Mouse (Mus musculus): ENCODE results near the gene Ifitm5. TPM values are rescaled to one million over a fixed set of nuclear protein-coding genes. Genes with fewer than 3 reads are reported as not detected.

The Ifitm5 gene
- polyA plus RNA-seq (2012; ENCODE audit: insufficient read depth, insufficient read length, missing spikeins), result 1.8 and 1.9 TPM in 2 replicates

GRCm38 (mm10) chr7:140949824-140950530 is at the start of gene Ifitm5:
Gene Ifitm5 (minus strand): TSS chr7:140950291.
- H3K27ac ChIP-seq (ENCODE audit: insufficient read depth, low read depth, low read length), result no peak within 1 kb of the TSS
- no peak for TF ChIP-seq CTCF (IDR thresholded peaks at IDR 0.05; ENCODE audit: low read depth, low read length)
- no peak for TF ChIP-seq POLR2A (IDR thresholded peaks at IDR 0.05; ENCODE audit: borderline replicate concordance, low read depth, low read length)
- no peak within 1 kb of the TSS for H3K4me3 ChIP-seq (ENCODE audit: insufficient read depth, low read length)
- H3K4me1 ChIP-seq (ENCODE audit: control insufficient read depth, insufficient read depth, low read length), result peaks cover 50% of the 10 kb centered on the region

GRCm38 (mm10) chr7:140998853-140999700 is 49.0 kb upstream of the Ifitm5 start:
- TF ChIP-seq CTCF (IDR thresholded peaks at IDR 0.05; ENCODE audit: low read depth, low read length) (no peak), POLR2A (IDR thresholded peaks at IDR 0.05; ENCODE audit: borderline replicate concordance, low read depth, low read length) (no peak)
- Histone ChIP-seq H3K4me1 (ENCODE audit: control insufficient read depth, insufficient read depth, low read length) (peaks cover 25% of the 10 kb centered on the region), H3K27ac (ENCODE audit: insufficient read depth, low read depth, low read length) (peak overlapping the region; percentile 80), H3K4me3 (ENCODE audit: insufficient read depth, low read length) (peak overlapping the region; percentile 39)

GRCm38 (mm10) chr7:140997817-140998216 is 47.7 kb upstream of the Ifitm5 start:
- TF ChIP-seq CTCF (IDR thresholded peaks at IDR 0.05; ENCODE audit: low read depth, low read length), result no peak
- no peak for TF ChIP-seq POLR2A (IDR thresholded peaks at IDR 0.05; ENCODE audit: borderline replicate concordance, low read depth, low read length)
- peak overlapping the region; percentile 68 for H3K27ac ChIP-seq (ENCODE audit: insufficient read depth, low read depth, low read length)
- H3K4me1 ChIP-seq (ENCODE audit: control insufficient read depth, insufficient read depth, low read length), result peaks cover 25% of the 10 kb centered on the region
- H3K4me3 ChIP-seq (ENCODE audit: insufficient read depth, low read length), result no peak overlapping the region

- no peak for TF ChIP-seq POLR2A (IDR thresholded peaks at IDR 0.05; ENCODE audit: borderline replicate concordance, low read depth, low read length)
- TF ChIP-seq CTCF (IDR thresholded peaks at IDR 0.05; ENCODE audit: low read depth, low read length), result no peak
- H3K4me3 ChIP-seq (ENCODE audit: insufficient read depth, low read length), result no peak overlapping the region
- peak overlapping the region; percentile 51 for H3K27ac ChIP-seq (ENCODE audit: insufficient read depth, low read depth, low read length)
- peaks cover 20% of the 10 kb centered on the region for H3K4me1 ChIP-seq (ENCODE audit: control insufficient read depth, insufficient read depth, low read length)
Measured at GRCm38 (mm10) chr7:140991117-140991689, 41.1 kb upstream of the Ifitm5 start.

GRCm38 (mm10) chr7:140990622-140991021 is 40.5 kb upstream of the Ifitm5 start:
- TF ChIP-seq POLR2A (IDR thresholded peaks at IDR 0.05; ENCODE audit: borderline replicate concordance, low read depth, low read length), result no peak
- H3K27ac ChIP-seq (ENCODE audit: insufficient read depth, low read depth, low read length), result peak overlapping the region; percentile 51
- peaks cover 20% of the 10 kb centered on the region for H3K4me1 ChIP-seq (ENCODE audit: control insufficient read depth, insufficient read depth, low read length)
- H3K4me3 ChIP-seq (ENCODE audit: insufficient read depth, low read length), result no peak overlapping the region

GRCm38 (mm10) chr7:140990185-140990584 is 40.1 kb upstream of the Ifitm5 start:
- TF ChIP-seq CTCF (IDR thresholded peaks at IDR 0.05; ENCODE audit: low read depth, low read length) (no peak), POLR2A (IDR thresholded peaks at IDR 0.05; ENCODE audit: borderline replicate concordance, low read depth, low read length) (no peak)
- Histone ChIP-seq H3K4me1 (ENCODE audit: control insufficient read depth, insufficient read depth, low read length) (peaks cover 20% of the 10 kb centered on the region), H3K4me3 (ENCODE audit: insufficient read depth, low read length) (no peak overlapping the region), H3K27ac (ENCODE audit: insufficient read depth, low read depth, low read length) (peak overlapping the region; percentile 22; the same call in 1 of the 2 replicates)

- TF ChIP-seq POLR2A (IDR thresholded peaks at IDR 0.05; ENCODE audit: borderline replicate concordance, low read depth, low read length), result no peak
- no peak overlapping the region for H3K27ac ChIP-seq (ENCODE audit: insufficient read depth, low read depth, low read length)
- peaks cover 20% of the 10 kb centered on the region for H3K4me1 ChIP-seq (ENCODE audit: control insufficient read depth, insufficient read depth, low read length)
- H3K4me3 ChIP-seq (ENCODE audit: insufficient read depth, low read length), result no peak overlapping the region
Measured at GRCm38 (mm10) chr7:140989022-140989421, 38.9 kb upstream of the Ifitm5 start.

- Histone ChIP-seq H3K4me1 (ENCODE audit: control insufficient read depth, insufficient read depth, low read length) (peaks cover 21% of the 10 kb centered on the region), H3K4me3 (ENCODE audit: insufficient read depth, low read length) (no peak overlapping the region), H3K27ac (ENCODE audit: insufficient read depth, low read depth, low read length) (no peak overlapping the region)
- TF ChIP-seq POLR2A (IDR thresholded peaks at IDR 0.05; ENCODE audit: borderline replicate concordance, low read depth, low read length) (no peak), CTCF (IDR thresholded peaks at IDR 0.05; ENCODE audit: low read depth, low read length) (no peak)
Measured at GRCm38 (mm10) chr7:140987182-140988138, 37.4 kb upstream of the Ifitm5 start.

- H3K4me3 ChIP-seq (ENCODE audit: insufficient read depth, low read length), result no peak overlapping the region
- peaks cover 16% of the 10 kb centered on the region for H3K4me1 ChIP-seq (ENCODE audit: control insufficient read depth, insufficient read depth, low read length)
- TF ChIP-seq POLR2A (IDR thresholded peaks at IDR 0.05; ENCODE audit: borderline replicate concordance, low read depth, low read length), result no peak
- TF ChIP-seq CTCF (IDR thresholded peaks at IDR 0.05; ENCODE audit: low read depth, low read length), result no peak
- H3K27ac ChIP-seq (ENCODE audit: insufficient read depth, low read depth, low read length), result no peak overlapping the region
Measured at GRCm38 (mm10) chr7:140982971-140983370, 32.9 kb upstream of the Ifitm5 start.

Data from bone marrow macrophage, adult 2 months (primary cell).